Mouse (Mus musculus) left cerebral cortex, adult 8-10 months (tissue): ENCODE measurements around the gene Msi1. TPM values are rescaled to one million over a fixed set of nuclear protein-coding genes. Genes with fewer than 3 reads are reported as not detected.
A peak's percentile ranks its signal among the peaks of the same experiment; 100 is the strongest.
"Not testable (repeated sequence)": the region's sequence is repeated elsewhere in the genome, so short reads cannot be mapped to it uniquely, and the experiment has no call there.

Experiments
- DNase-seq, 2 experiments: peaks; one replicate each; pipeline ENCODE4 v3.0.0; 2022; ENCODE audit warnings: low spot score in 2 of 2
- total RNA-seq, 4 experiments: library from RNA; stranded (reverse); gene quantifications; 2 replicates each; pipeline ENCODE4 v1.2.4; 2022

Gene Msi1
- total RNA-seq, 4 experiments from 2014 or later = 43.2 to 58.9 (median 51.0) TPM

GRCm38 (mm10) chr5:115488841-115489698 is 59.7 kb downstream of the Msi1 start:
- DNase-seq = peak in 1 of 2 experiments; percentile 85

DNA sequence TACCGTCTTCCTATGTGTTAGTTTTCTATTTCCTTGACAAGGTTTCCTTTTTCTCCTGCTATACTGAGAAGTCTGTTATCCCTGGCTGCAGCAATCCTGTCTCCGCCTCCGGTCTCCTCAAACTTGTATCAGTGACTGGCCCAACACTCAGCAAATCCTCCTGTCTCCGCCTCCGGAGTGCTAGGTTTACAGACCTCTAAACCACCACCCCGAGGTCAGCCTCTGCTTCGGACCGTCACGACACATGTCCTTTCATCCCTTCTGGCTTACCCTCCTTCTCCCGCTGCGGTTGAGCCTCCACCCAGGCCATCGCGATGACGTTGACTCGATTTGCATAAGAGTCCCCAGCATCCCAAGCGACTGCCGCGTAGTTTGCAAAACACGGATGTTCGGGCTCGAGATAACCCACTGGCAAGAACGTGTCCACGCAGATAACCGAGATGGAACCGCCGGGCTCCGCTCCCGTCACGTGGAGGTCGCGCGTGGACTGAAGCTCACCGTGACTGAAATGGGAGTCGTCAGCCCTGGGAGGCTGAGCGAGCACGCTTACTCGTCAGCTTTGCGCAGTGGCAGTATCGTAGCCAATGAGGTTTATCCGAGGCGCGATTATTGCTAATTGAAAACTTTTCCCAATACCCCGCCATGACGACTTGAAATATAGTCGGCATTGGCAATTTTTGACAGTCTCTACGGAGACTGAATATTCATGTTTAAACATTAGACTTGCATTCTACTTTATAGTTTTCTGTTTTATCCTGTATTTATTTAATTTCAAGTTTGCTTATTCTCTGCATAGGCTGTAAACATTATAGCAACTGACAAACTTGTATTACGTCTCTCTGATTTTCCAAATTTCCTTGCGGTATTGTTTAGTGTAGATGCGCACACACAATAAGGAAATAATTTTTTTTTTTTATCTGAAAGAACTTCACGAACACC is 60.6 kb downstream of the Msi1 start:
- DNase-seq = peak; percentile 84 to 89

GRCm38 (mm10) chr5:115490638-115491000 is 61.2 kb downstream of the Msi1 start:
- DNase-seq = no peak

DNA sequence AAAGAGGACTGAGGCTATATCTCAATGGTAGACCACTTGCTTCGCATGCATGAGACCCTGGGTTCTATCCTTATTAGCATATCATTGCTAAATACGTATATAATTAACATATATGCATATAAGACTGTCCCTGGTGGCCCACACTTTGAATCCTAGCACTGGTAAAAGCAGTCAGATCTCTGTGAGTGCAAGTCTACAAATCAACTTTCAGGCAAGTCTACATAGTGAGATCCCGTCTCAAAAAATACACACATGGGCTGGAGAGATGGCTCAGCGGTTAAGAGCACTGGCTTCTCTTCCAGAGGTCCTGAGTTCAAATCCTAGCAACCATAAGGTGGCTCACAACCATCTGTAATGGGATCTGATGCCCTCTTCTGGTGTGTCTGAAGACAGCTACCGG is 61.7 kb downstream of the Msi1 start:
- no peak for DNase-seq

GRCm38 (mm10) chr5:115491771-115492322 is 62.4 kb downstream of the Msi1 start:
- no peak for DNase-seq

GRCm38 (mm10) chr5:115492711-115493335 is 63.4 kb downstream of the Msi1 start:
- no peak for DNase-seq

DNA sequence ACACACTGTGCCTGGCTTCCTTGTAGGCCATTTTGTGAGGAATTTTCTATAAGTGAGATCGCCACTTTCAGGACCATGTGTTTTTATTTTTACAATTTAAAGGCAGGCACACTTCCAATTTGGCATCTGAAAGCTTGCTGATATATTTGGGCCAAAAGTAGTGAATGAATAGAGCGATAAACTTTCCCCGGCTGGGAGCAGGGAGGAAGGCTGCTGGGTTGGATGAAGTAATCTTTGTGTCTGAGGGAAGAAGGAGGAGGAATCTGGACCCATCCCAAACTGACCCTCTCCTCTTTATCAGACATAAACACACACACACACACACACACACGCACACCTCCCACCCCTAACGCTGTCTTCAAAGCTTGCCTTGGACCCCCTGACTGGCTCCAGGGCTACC is 64.0 kb downstream of the Msi1 start:
- DNase-seq = no peak

DNA sequence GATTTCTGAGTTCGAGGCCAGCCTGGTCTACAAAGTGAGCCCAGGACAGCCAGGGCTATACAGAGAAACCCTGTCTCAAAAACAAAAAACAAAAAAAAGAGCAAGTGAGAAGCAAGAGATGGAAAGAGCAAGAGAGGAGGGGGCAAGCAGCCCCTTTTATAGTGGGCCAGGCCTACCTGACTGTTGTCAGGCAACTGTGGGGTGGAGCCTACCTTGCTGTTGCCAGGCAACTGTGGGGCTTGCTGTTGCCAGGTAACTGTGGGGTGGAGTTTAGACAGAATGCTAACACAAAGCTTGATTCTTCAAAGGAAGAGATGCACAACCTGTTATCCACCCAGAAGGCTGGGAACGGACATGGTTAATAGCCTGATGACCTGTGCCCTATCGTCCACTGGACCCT is 66.2 kb downstream of the Msi1 start:
- DNase-seq = not testable (repeated sequence)

- DNase-seq = no peak
These were observed 67.6 kb downstream of the Msi1 start for GRCm38 (mm10) chr5:115497033-115497432.

- DNase-seq = no peak
These were observed 69.2 kb downstream of the Msi1 start for GRCm38 (mm10) chr5:115498307-115499240.

- DNase-seq = no peak
These were observed 71.1 kb downstream of the Msi1 start for GRCm38 (mm10) chr5:115500383-115500935.

- no peak for DNase-seq
These were observed 73.6 kb downstream of the Msi1 start for GRCm38 (mm10) chr5:115503035-115503434.

Other genes with a start within 250 kb of the Msi1 start
- gene Cabp1, start 235.2 kb upstream of the Msi1 start, total RNA-seq = 100 to 1,000 TPM; 228 to 252 (median 243) TPM
- 10 to 100 TPM; 72.0 to 91.4 (median 77.3) TPM for gene Pop5, start 193.8 kb upstream of the Msi1 start, total RNA-seq
- gene Rnf10, start 156.7 kb upstream of the Msi1 start, total RNA-seq = 100 to 1,000 TPM; 216 to 259 (median 243) TPM
- 10 to 100 TPM; 40.4 to 43.6 (median 42.2) TPM for gene Coq5, start 149.9 kb upstream of the Msi1 start, total RNA-seq
- gene Dynll1, start 128.6 kb upstream of the Msi1 start, total RNA-seq = 100 to 1,000 TPM; 550 to 617 (median 573) TPM
- 10 to 100 TPM; 55.2 to 70.1 (median 64.6) TPM for gene Srsf9, start 102.4 kb upstream of the Msi1 start, total RNA-seq
- 10 to 100 TPM; 19.2 to 21.4 (median 20.2) TPM for gene Gatc, start 88.4 kb upstream of the Msi1 start, total RNA-seq
- gene Triap1, start 88.4 kb upstream of the Msi1 start, total RNA-seq = 10 to 100 TPM; 20.7 to 24.6 (median 22.5) TPM
- 100 to 1,000 TPM; 686 to 806 (median 740) TPM for gene Cox6a1, start 80.6 kb upstream of the Msi1 start, total RNA-seq
- not detected for gene Pla2g1b, start 36.7 kb downstream of the Msi1 start, total RNA-seq
- gene Sirt4, start 55.1 kb downstream of the Msi1 start, total RNA-seq = 10 to 100 TPM; 27.1 to 38.6 (median 33.1) TPM
- 10 to 100 TPM; 18.3 to 27.8 (median 22.9) TPM for gene Pxn, start 77.1 kb downstream of the Msi1 start, total RNA-seq
- 100 to 1,000 TPM; 188 to 223 (median 203) TPM for gene Rplp0, start 129.9 kb downstream of the Msi1 start, total RNA-seq
- 10 to 100 TPM; 60.7 to 71.6 (median 61.4) TPM for gene Gcn1l1, start 135.7 kb downstream of the Msi1 start, total RNA-seq
- 100 to 1,000 TPM in 2 of 4 experiments, 10 to 100 TPM in 2; 97.0 to 104 (median 99.4) TPM for gene Rab35, start 202.3 kb downstream of the Msi1 start, total RNA-seq